Mouse (Mus musculus) megakaryocyte, embryonic 14.5 days (primary cell): Measurements from ENCODE around the gene Epha4. TPM values are rescaled to one million over a fixed set of nuclear protein-coding genes. Genes with fewer than 3 reads are reported as not detected.

Experiments
- H3K27me3 ChIP-seq: replicated peaks from 2 replicates; pipeline ENCODE3; 2012; ENCODE audit warnings: inconsistent platforms
- H3K36me3 ChIP-seq: replicated peaks from 2 replicates; pipeline ENCODE3; 2012; ENCODE audit warnings: low read length, inconsistent platforms, mixed read lengths
- H3K4me1 ChIP-seq: 2 replicates; pipeline ENCODE4 v1.6.1; 2012; ENCODE audit warnings: inconsistent platforms
- H3K4me3 ChIP-seq: replicated peaks from 2 replicates; pipeline ENCODE3; 2012; ENCODE audit warnings: moderate library complexity, mild to moderate bottlenecking, inconsistent platforms
- H3K9me3 ChIP-seq: 2 replicates; pipeline ENCODE4 v1.6.1; 2012; ENCODE audit warnings: inconsistent platforms
- FLI1 ChIP-seq: IDR thresholded peaks from 2 replicates; pipeline ENCODE4 v1.6.1; 2012; ENCODE audit warnings: low read length, inconsistent platforms, mixed read lengths
- GATA1 ChIP-seq: IDR thresholded peaks from 3 replicates; pipeline ENCODE4 v1.6.1; 2012; ENCODE audit warnings: mixed read lengths, low read length, inconsistent platforms, borderline replicate concordance
- polyA plus RNA-seq: library from polyadenylated mRNA; stranded (reverse); fragments of >175 nt; gene quantifications from 2 replicates; pipeline ENCODE4 v1.2.3, GENCODE M21; 2012; ENCODE audit warnings: low replicate concordance; ENCODE audit not compliant: insufficient read depth

Gene Epha4
- polyA plus RNA-seq, 1 experiment, result 0.09 TPM

DNA sequence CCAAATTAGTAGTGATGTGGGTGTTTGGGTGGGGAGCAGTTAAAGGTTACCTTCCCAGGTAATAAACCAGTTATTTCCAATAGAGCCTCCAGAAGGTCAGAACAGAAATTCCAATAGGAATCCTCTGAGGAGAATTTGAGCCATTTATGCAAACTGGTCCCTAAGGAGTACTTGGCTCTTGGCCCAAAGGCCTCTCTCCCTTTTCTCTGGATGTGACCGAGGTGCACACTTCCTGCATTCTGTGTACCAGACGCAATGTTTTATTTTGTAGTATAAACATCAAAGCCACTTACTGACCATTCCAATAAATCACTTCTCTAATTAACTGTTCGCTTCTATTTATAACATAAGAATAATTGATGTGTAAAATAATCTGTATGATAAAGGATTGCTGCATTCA lies 64.7 kb downstream of the Epha4 start:
- Histone ChIP-seq H3K4me3 (no peak overlapping the region), H3K9me3 (0 out of 2 replicates have a peak, but pooled peaks cover 5% of the 10 kb centered on the region), H3K4me1 (no peaks in the 10 kb centered on the region; the same call in 1 of the 2 replicates), H3K27me3 (no peaks in the 10 kb centered on the region), H3K36me3 (no peaks in the 10 kb centered on the region)
- TF ChIP-seq FLI1, result no peak
- no peak for TF ChIP-seq GATA1

- H3K36me3 ChIP-seq, result no peaks in the 10 kb centered on the region
- H3K27me3 ChIP-seq, result no peaks in the 10 kb centered on the region
- peaks cover 14% of the 10 kb centered on the region; the same call in 1 of the 2 replicates for H3K9me3 ChIP-seq
- no peak overlapping the region for H3K4me3 ChIP-seq
- no peak for TF ChIP-seq FLI1
- no peak for TF ChIP-seq GATA1
- no peaks in the 10 kb centered on the region; the same call in 1 of the 2 replicates for H3K4me1 ChIP-seq
Observed at GRCm38 (mm10) chr1:77447061-77447614, 67.8 kb downstream of the Epha4 start.

DNA sequence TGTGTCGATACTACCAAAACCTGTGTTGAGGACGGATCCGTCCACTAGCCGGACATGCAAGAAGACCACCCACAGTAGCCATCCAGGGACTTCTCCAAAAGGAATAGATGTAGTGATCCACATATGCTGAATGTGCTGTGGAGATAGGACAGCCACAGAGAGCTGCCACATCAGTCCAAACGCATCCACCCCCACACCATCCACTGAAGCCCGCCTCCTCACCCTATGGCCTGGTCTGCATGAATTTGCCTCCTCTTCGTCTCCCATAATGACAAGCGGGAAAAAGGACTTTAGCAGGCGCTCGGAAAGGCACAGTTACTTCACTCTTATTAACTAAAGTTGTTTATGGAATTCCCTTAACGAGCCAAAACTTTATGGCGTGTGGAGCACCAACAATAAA lies 68.5 kb downstream of the Epha4 start:
- TF ChIP-seq GATA1, result no peak
- TF ChIP-seq FLI1, result no peak
- Histone ChIP-seq H3K36me3 (no peaks in the 10 kb centered on the region), H3K9me3 (peaks cover 14% of the 10 kb centered on the region; the same call in 1 of the 2 replicates), H3K4me3 (no peak overlapping the region), H3K4me1 (no peaks in the 10 kb centered on the region; the same call in 1 of the 2 replicates), H3K27me3 (no peaks in the 10 kb centered on the region)

DNA sequence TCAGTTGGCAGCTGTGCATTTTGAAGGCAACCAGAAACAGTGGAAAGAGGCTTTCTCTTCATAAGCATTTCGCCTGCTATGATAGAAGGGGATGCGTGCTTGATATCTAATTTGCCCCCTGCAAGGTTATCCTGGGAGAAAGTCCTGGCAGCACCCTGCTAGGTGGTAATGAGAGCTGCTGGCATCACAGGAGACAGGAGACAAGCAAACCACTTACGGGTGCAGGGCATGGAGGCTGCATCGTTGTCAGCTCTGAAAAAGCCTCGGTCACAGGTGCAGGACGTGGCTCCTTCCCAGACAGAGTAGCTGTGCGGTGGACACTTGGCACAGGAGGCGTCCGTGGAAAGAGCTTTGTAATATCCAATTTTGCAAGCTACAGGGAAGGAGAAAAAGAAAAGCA lies 70.2 kb downstream of the Epha4 start:
- peaks cover 14% of the 10 kb centered on the region; the same call in 1 of the 2 replicates for H3K9me3 ChIP-seq
- no peak overlapping the region for H3K4me3 ChIP-seq
- no peaks in the 10 kb centered on the region for H3K36me3 ChIP-seq
- no peak for TF ChIP-seq GATA1
- no peak for TF ChIP-seq FLI1
- no peaks in the 10 kb centered on the region for H3K27me3 ChIP-seq
- no peaks in the 10 kb centered on the region; the same call in 1 of the 2 replicates for H3K4me1 ChIP-seq

GRCm38 (mm10) chr1:77441987-77442386 lies 72.9 kb downstream of the Epha4 start:
- TF ChIP-seq FLI1 (no peak), GATA1 (no peak)
- Histone ChIP-seq H3K36me3 (no peaks in the 10 kb centered on the region), H3K4me1 (no peaks in the 10 kb centered on the region; the same call in 1 of the 2 replicates)

DNA sequence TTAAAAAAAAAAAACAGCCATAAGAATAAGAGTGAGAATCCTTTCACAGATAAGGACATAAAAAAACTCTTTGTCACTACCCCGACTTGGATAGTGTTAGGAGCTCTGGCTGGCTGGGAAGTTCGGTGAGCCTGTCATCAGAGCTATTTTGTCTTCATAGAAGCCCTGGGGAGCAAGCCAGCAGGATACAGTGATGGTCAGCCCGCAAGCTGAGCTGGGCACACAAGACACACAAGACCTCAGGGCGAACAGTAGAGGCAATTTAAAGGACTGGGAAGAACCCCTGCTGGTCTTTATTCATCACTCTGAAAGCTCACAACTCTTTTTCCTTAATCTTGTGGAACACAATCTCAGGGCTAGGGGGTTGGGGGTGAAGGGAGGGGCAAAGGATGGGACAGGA lies 73.5 kb downstream of the Epha4 start:
- Histone ChIP-seq H3K4me3 (no peak overlapping the region), H3K36me3 (no peaks in the 10 kb centered on the region), H3K4me1 (no peaks in the 10 kb centered on the region; the same call in 1 of the 2 replicates), H3K9me3 (peaks cover 14% of the 10 kb centered on the region; the same call in 1 of the 2 replicates), H3K27me3 (no peaks in the 10 kb centered on the region)
- TF ChIP-seq FLI1 (no peak), GATA1 (no peak)

More at GRCm38 (mm10) chr1:77441987-77442386, 72.9 kb downstream of the Epha4 start:
- H3K4me3 ChIP-seq, result no peak overlapping the region
- no peaks in the 10 kb centered on the region for H3K27me3 ChIP-seq
- H3K9me3 ChIP-seq, result peaks cover 14% of the 10 kb centered on the region; the same call in 1 of the 2 replicates

- TF ChIP-seq FLI1, result no peak
- TF ChIP-seq GATA1, result no peak
- no peak overlapping the region for H3K4me3 ChIP-seq
- H3K4me1 ChIP-seq, result no peaks in the 10 kb centered on the region; the same call in 1 of the 2 replicates
- H3K36me3 ChIP-seq, result no peaks in the 10 kb centered on the region
- H3K27me3 ChIP-seq, result no peaks in the 10 kb centered on the region
- peaks cover 13% of the 10 kb centered on the region; the same call in 1 of the 2 replicates for H3K9me3 ChIP-seq
Observed at GRCm38 (mm10) chr1:77440512-77440911, 74.4 kb downstream of the Epha4 start.

GRCm38 (mm10) chr1:77439383-77440074 lies 75.4 kb downstream of the Epha4 start:
- Histone ChIP-seq H3K9me3 (peaks cover 5% of the 10 kb centered on the region; the same call in 1 of the 2 replicates), H3K4me3 (no peak overlapping the region), H3K4me1 (no peaks in the 10 kb centered on the region), H3K36me3 (no peaks in the 10 kb centered on the region), H3K27me3 (no peaks in the 10 kb centered on the region)
- no peak for TF ChIP-seq GATA1
- TF ChIP-seq FLI1, result no peak

DNA sequence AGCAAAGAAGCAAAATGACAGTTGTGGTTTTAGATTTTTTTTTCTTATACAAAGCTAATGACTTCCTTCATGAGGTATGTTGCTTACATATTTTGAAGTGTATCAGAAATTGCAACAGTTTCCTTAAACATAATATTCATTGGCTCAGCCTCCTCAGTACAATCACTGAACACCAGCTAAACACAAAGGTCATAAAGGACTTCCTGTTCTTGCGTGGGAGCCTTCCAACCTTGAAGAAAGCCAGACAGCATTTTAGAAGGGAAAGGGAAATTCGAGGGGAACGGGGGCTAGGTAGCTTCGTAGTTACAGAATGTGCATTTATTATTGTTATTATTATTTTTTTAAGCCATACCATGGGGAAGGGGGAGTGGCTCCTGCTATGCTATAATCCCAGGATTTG lies 76.2 kb downstream of the Epha4 start:
- no peaks in the 10 kb centered on the region for H3K36me3 ChIP-seq
- no peaks in the 10 kb centered on the region for H3K27me3 ChIP-seq
- TF ChIP-seq FLI1 (no peak), GATA1 (no peak)
- no peak overlapping the region for H3K4me3 ChIP-seq
- 0 out of 2 replicates have a peak, but pooled peaks cover 3% of the 10 kb centered on the region for H3K9me3 ChIP-seq
- no peaks in the 10 kb centered on the region for H3K4me1 ChIP-seq

DNA sequence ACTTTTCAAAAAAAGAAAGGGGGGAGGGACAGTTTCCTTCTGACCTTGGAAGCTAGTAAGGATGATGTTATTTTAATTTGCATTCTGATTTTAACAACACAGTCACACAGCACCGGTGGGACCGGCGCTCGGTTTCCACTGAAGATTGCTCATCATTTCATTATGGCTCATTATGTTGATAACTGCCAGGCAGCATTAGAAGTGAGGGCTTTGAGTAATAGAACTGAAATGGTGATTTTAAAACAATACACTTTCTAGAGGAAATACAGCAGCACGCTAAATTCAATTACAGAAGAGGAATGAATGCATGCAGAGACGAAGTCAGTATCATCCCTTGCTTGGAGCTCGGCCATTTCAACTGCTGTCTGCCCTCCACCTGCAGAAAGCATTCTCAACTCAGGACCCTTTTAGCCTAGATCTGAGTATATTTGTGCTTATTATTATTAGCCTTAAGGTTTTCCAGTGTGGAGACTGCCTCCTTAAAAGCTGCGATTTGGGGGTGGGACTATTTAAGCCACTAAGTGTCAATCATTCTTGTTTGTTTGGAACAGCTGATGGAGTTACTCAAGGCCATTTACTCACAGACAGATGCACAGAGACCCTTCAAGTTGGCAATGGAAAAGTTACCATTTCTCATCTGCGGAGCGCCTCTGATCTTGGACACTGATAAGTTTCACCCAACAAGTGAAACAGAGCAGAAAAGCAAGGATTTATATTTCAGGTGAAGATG lies 76.8 kb downstream of the Epha4 start:
- H3K4me1 ChIP-seq, result no peaks in the 10 kb centered on the region
- TF ChIP-seq GATA1 (no peak), FLI1 (no peak)
- H3K27me3 ChIP-seq, result no peaks in the 10 kb centered on the region
- H3K36me3 ChIP-seq, result no peaks in the 10 kb centered on the region
- H3K4me3 ChIP-seq, result no peak overlapping the region
- H3K9me3 ChIP-seq, result 0 out of 2 replicates have a peak, but pooled peaks cover 3% of the 10 kb centered on the region
